Mouse (Mus musculus) stomach, embryonic 16.5 days (tissue): ENCODE data around the gene Xlr4a. TPM values are rescaled to one million over a fixed set of nuclear protein-coding genes. Genes with fewer than 3 reads are reported as not detected.

Experiments used
- ATAC-seq: fragments of 200-750 bp; cut with Nextera tagmentation; 2 replicates; pipeline ENCODE4 v1.8.0; 2017; ENCODE audit warnings: moderate number of reproducible peaks, moderate TSS enrichment; ENCODE audit not compliant: insufficient read depth, low FRiP score
- H3K27ac ChIP-seq: fragments of 300-500 bp; sonication (generic); 2 replicates; pipeline ENCODE4 v1.5.1; 2014; ENCODE audit warnings: low read length
- H3K27me3 ChIP-seq: fragments of 300-500 bp; sonication (generic); 2 replicates; pipeline ENCODE4 v1.6.1; 2014; ENCODE audit warnings: low read length, control low read depth, mixed read lengths; ENCODE audit not compliant: control insufficient read depth, insufficient read depth
- H3K36me3 ChIP-seq: fragments of 300-500 bp; sonication (generic); 2 replicates; pipeline ENCODE4 v1.6.1; 2014; ENCODE audit warnings: low read length; ENCODE audit not compliant: control insufficient read depth, insufficient read depth
- H3K4me1 ChIP-seq: fragments of 300-500 bp; sonication (generic); 2 replicates; pipeline ENCODE4 v1.6.1; 2014; ENCODE audit warnings: low read length, control low read depth, mixed read lengths; ENCODE audit not compliant: control insufficient read depth, insufficient read depth
- H3K4me2 ChIP-seq: fragments of 300-500 bp; sonication (generic); 2 replicates; pipeline ENCODE4 v1.6.1; 2014; ENCODE audit warnings: low read depth, low read length, mixed read lengths
- H3K4me3 ChIP-seq: fragments of 300-500 bp; sonication (generic); replicated peaks from 2 replicates; pipeline ENCODE4 v1.5.1; 2014; ENCODE audit warnings: mild to moderate bottlenecking, low read length
- H3K9ac ChIP-seq: fragments of 300-500 bp; sonication (generic); 2 replicates; pipeline ENCODE4 v1.6.1; 2014; ENCODE audit warnings: low read length
- H3K9me3 ChIP-seq: fragments of 300-500 bp; sonication (generic); replicated peaks from 2 replicates; pipeline ENCODE4 v1.6.1; 2016; ENCODE audit warnings: low read length, control low read depth; ENCODE audit not compliant: control insufficient read depth
- WGBS: fragments of 180-500 bp; shearing (Covaris S2); extraction: QIAGEN DNeasy Blood & Tissue Kit; methylation state at CpG from one replicate; pipeline ENCODE4 v1.1.7; 2014; 5-methylcytosine and 5-hydroxymethylcytosine counted together
- polyA plus RNA-seq: library from polyadenylated mRNA; unstranded; fragments of >200 nt; fragmentation: Nextera tagmentation; extraction: Ambion mirVana; gene quantifications from 2 replicates; pipeline ENCODE4 v1.2.1, GENCODE M21; 2015

The Xlr4a gene
- polyA plus RNA-seq, 1 experiment from 2014 or later, result 1.0 TPM

GRCm38 (mm10) chrX:73061528-73061927 is 20.8 kb downstream of the Xlr4a start:
- no peak for ATAC-seq
- H3K4me3 ChIP-seq, result no peak overlapping the region
- no peak overlapping the region for H3K27ac ChIP-seq
- H3K9ac ChIP-seq, result no peak overlapping the region
- H3K9me3 ChIP-seq, result no peaks in the 10 kb centered on the region
- no peak overlapping the region for H3K4me2 ChIP-seq
- H3K4me1 ChIP-seq, result no peaks in the 10 kb centered on the region
- WGBS, result 78% methylated on average over 1 of the region's 1 CpGs
- no peaks in the 10 kb centered on the region for H3K36me3 ChIP-seq
- H3K27me3 ChIP-seq, result no peaks in the 10 kb centered on the region

- no peaks in the 10 kb centered on the region for H3K4me1 ChIP-seq
- peak overlapping the region; percentile 20 for H3K4me3 ChIP-seq
- H3K27me3 ChIP-seq, result no peaks in the 10 kb centered on the region
- H3K9me3 ChIP-seq, result no peaks in the 10 kb centered on the region
- H3K27ac ChIP-seq, result no peak overlapping the region
- H3K4me2 ChIP-seq, result peak overlapping the region; percentile 40
- H3K9ac ChIP-seq, result no peak overlapping the region; the same call in 1 of the 2 replicates
- no peaks in the 10 kb centered on the region for H3K36me3 ChIP-seq
- peak; percentile 91 for ATAC-seq
- WGBS, result 17% methylated on average over 14 of the region's 14 CpGs
Measured at GRCm38 (mm10) chrX:73053860-73054563, 28.3 kb downstream of the Xlr4a start.

- H3K4me1 ChIP-seq, result no peaks in the 10 kb centered on the region
- no peaks in the 10 kb centered on the region for H3K36me3 ChIP-seq
- no peak overlapping the region for H3K9ac ChIP-seq
- H3K27ac ChIP-seq, result no peak overlapping the region
- H3K9me3 ChIP-seq, result no peaks in the 10 kb centered on the region
- no peak overlapping the region for H3K4me3 ChIP-seq
- WGBS, result 80% methylated on average over 12 of the region's 12 CpGs
- no peaks in the 10 kb centered on the region for H3K27me3 ChIP-seq
- no peak for ATAC-seq
- no peak overlapping the region for H3K4me2 ChIP-seq
Measured at GRCm38 (mm10) chrX:73039666-73040065, 42.6 kb downstream of the Xlr4a start.

GRCm38 (mm10) chrX:73038831-73039230 is 43.4 kb downstream of the Xlr4a start:
- Histone ChIP-seq H3K9ac (no peak overlapping the region), H3K27ac (no peak overlapping the region), H3K9me3 (no peaks in the 10 kb centered on the region), H3K4me1 (no peaks in the 10 kb centered on the region), H3K27me3 (no peaks in the 10 kb centered on the region), H3K4me2 (no peak overlapping the region), H3K36me3 (no peaks in the 10 kb centered on the region), H3K4me3 (no peak overlapping the region)
- WGBS, result 80% methylated on average over 8 of the region's 8 CpGs
- no peak for ATAC-seq

- no peaks in the 10 kb centered on the region for H3K27me3 ChIP-seq
- H3K4me2 ChIP-seq, result no peak within 1 kb of the TSS
- ATAC-seq, result no peak
- no peak within 1 kb of the TSS for H3K27ac ChIP-seq
- H3K9ac ChIP-seq, result no peak within 1 kb of the TSS
- H3K9me3 ChIP-seq, result no peaks in the 10 kb centered on the region
- 71% methylated on average over 1 of the region's 1 CpGs for WGBS
- no peaks in the 10 kb centered on the region for H3K4me1 ChIP-seq
- H3K4me3 ChIP-seq, result no peak within 1 kb of the TSS
- H3K36me3 ChIP-seq, result no peaks in the 10 kb centered on the region
Measured at GRCm38 (mm10) chrX:73037003-73037402, 45.3 kb downstream of the Xlr4a start, which contains the start of gene Pnma5. TSS of gene Pnma5 (minus strand) at chrX:73037103.

Other genes starting within 250 kb of the Xlr4a start
- 60.3 and 71.4 TPM in 2 replicates for gene Cetn2, start 164.1 kb downstream of the Xlr4a start, polyA plus RNA-seq
- 29.0 and 31.9 TPM in 2 replicates for gene Nsdhl, start 163.9 kb downstream of the Xlr4a start, polyA plus RNA-seq
- gene Zfp185, start 95.1 kb downstream of the Xlr4a start, polyA plus RNA-seq, result 25.5 and 32.3 TPM in 2 replicates
- 0.10 and 0.17 TPM in 2 replicates for gene Pnma5, start 45.4 kb downstream of the Xlr4a start, polyA plus RNA-seq
- gene Pnma3, start 17.7 kb downstream of the Xlr4a start, polyA plus RNA-seq, result 0.10 and 0.16 TPM in 2 replicates
- 5.6 and 5.7 TPM in 2 replicates for gene Xlr3a, start 14.6 kb upstream of the Xlr4a start, polyA plus RNA-seq
- gene Gm14685, start 34.6 kb upstream of the Xlr4a start, polyA plus RNA-seq, result 0.14 and 0.19 TPM in 2 replicates
- gene Xlr5b, start 66.3 kb upstream of the Xlr4a start, polyA plus RNA-seq, result not detected in 2 replicates
- gene DXBay18, start 67.0 kb upstream of the Xlr4a start, polyA plus RNA-seq, result not detected in 2 replicates
- not detected in 2 replicates for gene Spin2d, start 94.5 kb upstream of the Xlr4a start, polyA plus RNA-seq
- gene Xlr3b, start 109.7 kb upstream of the Xlr4a start, polyA plus RNA-seq, result 9.6 and 12.5 TPM in 2 replicates
- gene Xlr4b, start 131.9 kb upstream of the Xlr4a start, polyA plus RNA-seq, result 0.90 and 1.8 TPM in 2 replicates
- 12.8 and 14.7 TPM in 2 replicates for gene F8a, start 145.8 kb upstream of the Xlr4a start, polyA plus RNA-seq
- 0.67 and 0.93 TPM in 2 replicates for gene Xlr4c, start 160.7 kb upstream of the Xlr4a start, polyA plus RNA-seq
- not detected in 2 replicates for gene Xlr3c, start 182.9 kb upstream of the Xlr4a start, polyA plus RNA-seq
- gene Xlr5a, start 210.5 kb upstream of the Xlr4a start, polyA plus RNA-seq, result 0.12 and 0.31 TPM in 2 replicates
- gene Xlr5c, start 210.5 kb upstream of the Xlr4a start, polyA plus RNA-seq, result not detected in 2 replicates